Mouse (Mus musculus) embryo, embryonic 9.5 days (tissue): Measurements from ENCODE around the gene Thsd4.
"Not testable (repeated sequence)": the region's sequence is repeated elsewhere in the genome, so short reads cannot be mapped to it uniquely, and the experiment has no call there.

Source experiments
- DNase-seq: peaks from one replicate; pipeline ENCODE4 v3.0.0-alpha.2; 2017; ENCODE audit errors: extremely low spot score

Gene Thsd4

DNA sequence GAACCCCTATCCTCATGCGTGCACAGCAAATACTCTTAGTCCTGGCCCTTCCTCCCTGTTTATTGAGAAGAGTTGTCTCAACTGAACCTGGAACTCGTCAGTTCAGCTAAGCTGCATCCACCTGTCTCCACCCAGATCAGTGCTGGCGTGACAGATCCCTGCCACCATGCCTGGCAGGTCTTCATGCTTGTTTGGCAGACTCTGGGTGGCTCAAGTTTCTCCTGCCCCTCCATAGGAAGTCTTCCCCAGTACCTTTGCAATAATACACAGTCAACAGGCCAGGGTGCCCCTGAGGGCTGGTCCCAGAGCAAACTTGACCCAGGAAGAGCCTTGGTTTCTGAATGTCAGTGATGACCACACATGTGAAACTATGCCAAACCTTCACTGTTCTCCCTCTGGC is 576.6 kb downstream of the Thsd4 start:
- no peak for DNase-seq

DNA sequence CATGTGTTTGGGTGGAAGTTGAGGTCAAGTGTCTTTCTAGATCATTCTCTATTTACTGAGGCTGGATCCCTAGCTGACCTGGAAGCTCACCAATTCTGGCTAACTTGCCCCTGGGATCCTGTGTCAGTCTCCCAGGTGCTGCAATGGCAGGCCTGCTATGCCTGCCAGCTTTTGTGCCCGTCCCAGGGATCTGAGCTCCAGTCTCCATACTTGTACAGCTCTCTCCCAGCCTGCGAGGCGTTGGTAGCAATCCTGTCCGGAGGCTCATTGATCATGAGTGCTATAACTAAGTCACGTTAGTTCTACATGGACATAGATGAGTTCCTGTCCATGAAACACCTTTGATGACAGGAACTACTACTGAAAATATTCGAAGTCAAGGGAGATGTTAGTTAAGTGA is 578.0 kb downstream of the Thsd4 start:
- no peak for DNase-seq

DNA sequence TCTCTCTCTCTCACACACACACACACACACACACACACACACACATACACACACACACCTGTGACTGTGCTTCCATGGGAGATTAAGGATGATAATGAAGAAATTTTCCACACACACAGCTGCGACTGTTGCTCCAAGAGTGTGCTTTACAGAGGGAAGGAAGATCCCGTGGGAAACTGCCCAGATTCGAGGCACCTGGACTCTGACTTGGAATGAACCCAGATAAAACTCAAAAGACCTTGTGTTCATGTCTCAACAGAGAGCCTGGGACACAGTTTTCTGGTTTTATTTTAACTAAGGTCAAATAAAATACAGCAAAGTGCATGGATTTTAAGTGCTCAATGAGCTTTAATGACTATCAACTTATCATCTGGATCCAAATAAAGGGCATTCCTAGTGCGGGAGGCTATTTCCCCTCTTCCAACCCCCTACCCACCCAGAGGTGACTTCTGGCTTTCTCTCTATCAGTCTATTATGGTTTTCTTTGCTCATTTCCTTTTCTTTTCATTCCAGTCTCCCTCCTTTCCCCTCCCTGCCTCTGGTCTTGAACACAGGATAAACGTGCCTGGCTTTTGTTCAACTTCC is 579.3 kb downstream of the Thsd4 start:
- DNase-seq: no peak

DNA sequence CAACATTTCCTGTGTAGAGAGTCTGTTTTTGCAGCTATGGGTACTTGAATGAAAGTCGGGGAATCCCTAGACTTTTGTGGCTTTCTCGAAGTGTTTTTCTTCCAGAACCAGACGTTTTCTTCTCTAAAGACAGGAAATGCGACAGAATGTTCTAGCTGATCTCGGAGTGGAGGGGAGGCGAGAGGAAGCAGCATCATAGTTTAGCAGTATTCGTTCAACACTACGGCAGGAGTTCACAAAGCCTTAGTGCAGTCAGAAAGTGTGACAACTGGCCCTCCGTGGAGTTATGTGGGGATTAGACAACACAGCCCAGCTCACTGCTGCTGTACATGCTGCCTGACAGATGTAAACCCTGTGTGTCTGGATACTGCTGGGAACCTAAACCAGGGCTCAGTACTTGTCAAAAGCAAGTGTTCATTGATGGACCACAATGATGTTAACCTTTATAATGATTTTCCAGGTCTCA is 579.9 kb downstream of the Thsd4 start:
- no peak for DNase-seq

DNA sequence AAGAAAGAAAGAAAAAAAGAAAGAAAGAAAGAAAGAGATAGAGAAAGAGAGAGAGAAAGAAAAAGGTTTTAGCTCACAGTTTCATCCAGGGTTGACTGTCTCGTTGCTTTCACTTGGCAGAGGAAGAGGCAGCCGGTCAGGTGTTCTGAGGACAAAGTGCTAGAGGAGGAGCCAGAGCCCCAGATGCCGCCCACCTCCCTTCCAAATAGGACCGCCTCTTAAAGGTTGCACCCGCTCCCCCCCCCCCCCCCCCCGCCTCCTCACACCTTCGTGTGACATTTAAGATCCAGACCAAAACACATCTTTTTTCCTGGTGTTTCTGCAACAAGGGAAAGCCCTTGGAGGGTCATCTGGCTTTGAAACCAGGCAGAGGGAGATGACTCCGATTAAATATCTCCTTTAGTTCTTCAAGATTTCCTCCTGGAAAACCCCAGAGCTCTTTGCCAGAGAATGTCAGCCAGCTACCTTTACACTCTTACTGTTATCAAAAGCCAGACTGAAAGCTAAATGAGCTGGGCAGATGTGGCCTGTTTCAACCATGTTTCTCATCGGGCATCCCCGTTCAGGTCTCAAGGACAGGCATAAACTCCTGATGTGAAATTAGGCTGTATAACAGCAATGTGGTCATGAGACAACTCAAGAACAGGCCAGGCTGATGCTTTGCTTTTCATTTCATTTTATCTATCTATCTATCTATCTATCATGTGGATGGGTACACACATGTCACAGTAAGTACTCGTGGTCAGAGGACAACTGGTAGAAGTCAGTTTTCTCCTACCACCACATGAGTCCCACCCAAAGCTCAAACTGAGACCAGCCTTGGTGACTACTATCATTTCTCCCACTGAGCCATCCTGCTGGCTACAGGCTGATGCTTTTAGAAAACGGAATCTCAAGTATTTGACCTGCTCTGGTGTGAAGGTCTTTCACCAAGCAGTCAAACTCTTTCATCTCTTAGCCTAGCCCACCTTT is 580.6 kb downstream of the Thsd4 start:
- DNase-seq: no peak

DNA sequence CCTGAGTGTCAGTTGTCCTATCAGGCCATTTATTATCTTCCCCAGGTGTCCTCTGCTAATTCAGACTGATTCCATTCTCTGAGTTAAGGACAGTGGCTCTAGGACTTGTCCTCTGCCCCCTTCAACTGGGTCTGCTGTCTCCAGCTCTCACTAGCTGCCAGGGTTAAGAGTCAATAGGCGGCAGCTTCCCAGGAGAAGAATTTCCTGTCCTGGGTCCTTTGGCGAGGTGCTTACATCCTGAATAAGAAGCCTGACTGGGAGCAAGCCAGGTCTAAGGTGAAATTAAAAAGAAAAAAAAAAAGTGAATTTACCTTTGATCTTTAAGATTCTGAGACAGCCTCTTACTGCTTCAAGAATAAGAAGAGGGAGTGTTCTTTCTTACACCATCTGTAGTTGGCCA is 582.2 kb downstream of the Thsd4 start:
- DNase-seq: no peak

DNA sequence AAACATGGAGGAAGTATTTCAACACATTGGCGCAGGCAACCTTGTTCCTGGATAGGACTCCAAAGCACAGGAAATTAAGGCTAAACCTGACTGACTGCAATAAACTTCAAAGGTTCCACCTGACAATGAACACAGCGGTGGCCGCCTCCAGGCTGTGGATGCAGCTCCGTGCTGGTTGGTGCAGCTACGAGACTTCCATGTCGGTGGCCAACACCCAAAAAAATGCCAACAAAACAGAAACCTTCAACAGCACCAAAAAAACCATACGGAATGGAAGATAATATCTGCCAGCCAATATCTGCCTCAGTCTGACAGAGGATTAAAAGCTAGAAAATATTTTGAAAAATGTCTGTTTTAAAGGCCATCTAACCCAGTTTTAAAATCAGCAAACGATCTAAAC is 583.3 kb downstream of the Thsd4 start:
- DNase-seq: no peak

DNA sequence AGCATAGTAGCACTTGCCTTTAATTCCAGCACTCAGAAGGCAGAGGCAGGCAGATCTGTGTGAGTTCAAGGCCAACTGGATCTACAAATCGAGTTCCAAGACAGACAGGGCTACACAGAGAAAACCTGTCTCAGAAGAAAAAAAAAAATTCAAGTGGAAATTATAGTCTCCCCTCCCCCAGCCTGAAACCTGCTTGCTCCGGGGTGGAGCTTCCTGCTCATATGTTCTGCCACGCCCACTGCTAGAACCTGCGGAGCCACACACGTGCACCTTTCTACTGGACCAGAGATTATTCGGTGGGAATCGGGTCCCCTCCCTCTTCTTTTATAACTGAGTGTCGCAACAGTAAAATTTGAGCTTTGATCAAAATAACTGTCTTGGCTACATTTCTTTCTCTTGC is 586.0 kb downstream of the Thsd4 start:
- not testable (repeated sequence) for DNase-seq

DNA sequence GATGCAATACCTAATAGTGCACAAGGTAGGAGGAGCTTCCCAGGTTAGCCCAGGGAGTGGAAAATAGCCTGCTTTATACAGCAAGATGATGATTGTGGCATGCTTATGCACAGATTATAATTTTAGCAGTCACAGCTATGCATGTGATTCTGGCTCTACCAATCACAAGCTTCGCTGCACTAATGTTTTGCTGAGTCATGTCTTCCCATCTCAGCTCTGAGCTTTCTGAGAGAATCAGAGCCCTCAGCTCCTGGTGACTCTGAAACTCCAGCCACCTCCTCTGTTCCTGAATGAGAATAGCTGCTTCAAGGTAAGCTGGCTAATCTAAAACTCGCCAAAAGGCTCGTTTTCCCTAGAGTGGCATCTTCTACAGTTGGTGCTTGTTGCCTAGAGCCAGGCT is 591.6 kb downstream of the Thsd4 start:
- DNase-seq: no peak
